Mouse (Mus musculus) myocyte (in vitro differentiated cells): Measurements from ENCODE around the gene Ddc.

ENCODE experiments used
- POLR2A ChIP-seq: IDR thresholded peaks from one replicate; pipeline ENCODE4 v1.6.1; 2011; ENCODE audit warnings: low read depth, mild to moderate bottlenecking, control low read depth, moderate library complexity; ENCODE audit not compliant: insufficient read length
- TCF12 ChIP-seq: IDR thresholded peaks from one replicate; pipeline ENCODE4 v1.6.1; 2011; ENCODE audit warnings: mild to moderate bottlenecking, control low read depth; ENCODE audit not compliant: poor library complexity, insufficient read depth, severe bottlenecking
- TCF3 ChIP-seq: IDR thresholded peaks from one replicate; pipeline ENCODE4 v1.6.1; 2011; ENCODE audit warnings: low read depth, control low read depth; ENCODE audit not compliant: insufficient read length
- USF1 ChIP-seq: IDR thresholded peaks from one replicate; pipeline ENCODE4 v1.6.1; 2011; ENCODE audit warnings: low read depth, mild to moderate bottlenecking, control low read depth, moderate library complexity

DNA sequence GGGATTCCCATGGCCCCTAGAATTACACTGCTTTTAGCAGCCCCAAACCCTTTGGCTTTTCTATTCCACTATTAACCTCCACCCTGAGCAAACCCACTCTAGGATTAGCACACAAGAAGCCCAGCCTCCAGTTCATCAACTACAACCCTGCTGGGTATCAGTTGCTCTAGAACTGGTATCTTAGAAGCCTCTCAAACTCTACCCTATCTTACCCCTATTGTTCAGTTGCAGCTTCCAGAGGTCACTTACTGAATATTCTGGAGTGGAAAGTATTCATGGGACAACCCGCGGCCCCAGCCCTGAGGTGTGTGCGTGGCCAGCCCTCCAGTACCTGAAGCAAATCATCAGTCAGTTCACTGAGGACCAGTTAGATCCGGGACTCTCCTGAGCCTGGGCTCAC lies 123.6 kb downstream of the Ddc start:
- TF ChIP-seq POLR2A, result no peak
- no peak for TF ChIP-seq USF1
- no peak for TF ChIP-seq TCF3
- no peak for TF ChIP-seq TCF12
